Mouse (Mus musculus): Measurements from ENCODE around the gene Gm49320. TPM values are rescaled to one million over a fixed set of nuclear protein-coding genes. Genes with fewer than 3 reads are reported as not detected.

The Gm49320 gene
- polyA plus RNA-seq, 1 experiment from 2014 or later, result 0.64 TPM

GRCm38 (mm10) chr8:4239193-4239890 lies 677 bp downstream of the Gm49320 start:
- ATAC-seq, result peak; percentile 45
- Histone ChIP-seq H3K9me3 (ENCODE audit: control insufficient read depth, low read length) (no peaks in the 10 kb centered on the region), H3K27ac (ENCODE audit: low read length) (peak overlapping the region; percentile 93), H3K9ac (ENCODE audit: low read depth, low read length) (peak overlapping the region; percentile 84), H3K36me3 (ENCODE audit: control insufficient read depth, insufficient read depth, low read length) (peaks cover 11% of the 10 kb centered on the region), H3K4me3 (ENCODE audit: low read length) (peak overlapping the region; percentile 86), H3K4me2 (ENCODE audit: low read depth, low read length) (peak overlapping the region; percentile 84), H3K27me3 (replicated peaks; ENCODE audit: control insufficient read depth, insufficient read depth, low read length) (no peaks in the 10 kb centered on the region), H3K4me1 (ENCODE audit: control insufficient read depth, insufficient read depth, low read length) (peaks cover 29% of the 10 kb centered on the region)
- WGBS, result 10% methylated on average over 19 of the region's 19 CpGs

- Histone ChIP-seq H3K4me3 (ENCODE audit: low read length) (no peak overlapping the region), H3K9me3 (ENCODE audit: control insufficient read depth, low read length) (no peaks in the 10 kb centered on the region), H3K27me3 (replicated peaks; ENCODE audit: control insufficient read depth, insufficient read depth, low read length) (no peaks in the 10 kb centered on the region), H3K36me3 (ENCODE audit: control insufficient read depth, insufficient read depth, low read length) (peaks cover 25% of the 10 kb centered on the region), H3K27ac (ENCODE audit: low read length) (no peak overlapping the region), H3K4me2 (ENCODE audit: low read depth, low read length) (no peak overlapping the region), H3K9ac (ENCODE audit: low read depth, low read length) (no peak overlapping the region), H3K4me1 (ENCODE audit: control insufficient read depth, insufficient read depth, low read length) (peaks cover 21% of the 10 kb centered on the region)
- 95% methylated on average over 5 of the region's 5 CpGs for WGBS
- no peak for ATAC-seq
Measured at GRCm38 (mm10) chr8:4245061-4245460, 6.4 kb downstream of the Gm49320 start.

- 84% methylated on average over 13 of the region's 13 CpGs for WGBS
- no peak for ATAC-seq
- Histone ChIP-seq H3K27ac (ENCODE audit: low read length) (no peak overlapping the region), H3K4me2 (ENCODE audit: low read depth, low read length) (no peak overlapping the region), H3K27me3 (replicated peaks; ENCODE audit: control insufficient read depth, insufficient read depth, low read length) (no peaks in the 10 kb centered on the region), H3K4me1 (ENCODE audit: control insufficient read depth, insufficient read depth, low read length) (peaks cover 16% of the 10 kb centered on the region; the same call in 1 of the 2 replicates), H3K4me3 (ENCODE audit: low read length) (no peak overlapping the region), H3K36me3 (ENCODE audit: control insufficient read depth, insufficient read depth, low read length) (peaks cover 25% of the 10 kb centered on the region), H3K9ac (ENCODE audit: low read depth, low read length) (no peak overlapping the region), H3K9me3 (ENCODE audit: control insufficient read depth, low read length) (no peaks in the 10 kb centered on the region)
Measured at GRCm38 (mm10) chr8:4245737-4246136, 7.1 kb downstream of the Gm49320 start.

- H3K36me3 ChIP-seq (ENCODE audit: control insufficient read depth, insufficient read depth, low read length), result peaks cover 25% of the 10 kb centered on the region
- H3K4me3 ChIP-seq (ENCODE audit: low read length), result no peak overlapping the region
- no peak overlapping the region for H3K9ac ChIP-seq (ENCODE audit: low read depth, low read length)
- no peaks in the 10 kb centered on the region for H3K9me3 ChIP-seq (ENCODE audit: control insufficient read depth, low read length)
- no peak for ATAC-seq
- H3K27ac ChIP-seq (ENCODE audit: low read length), result no peak overlapping the region
- H3K27me3 ChIP-seq (replicated peaks; ENCODE audit: control insufficient read depth, insufficient read depth, low read length), result no peaks in the 10 kb centered on the region
- WGBS, result 75% methylated on average over 8 of the region's 8 CpGs
- peaks cover 8% of the 10 kb centered on the region for H3K4me1 ChIP-seq (ENCODE audit: control insufficient read depth, insufficient read depth, low read length)
- no peak overlapping the region for H3K4me2 ChIP-seq (ENCODE audit: low read depth, low read length)
Measured at GRCm38 (mm10) chr8:4247241-4247640, 8.6 kb downstream of the Gm49320 start.

- Histone ChIP-seq H3K9me3 (ENCODE audit: control insufficient read depth, low read length) (no peaks in the 10 kb centered on the region), H3K36me3 (ENCODE audit: control insufficient read depth, insufficient read depth, low read length) (peaks cover 24% of the 10 kb centered on the region), H3K4me3 (ENCODE audit: low read length) (no peak within 1 kb of the TSS), H3K9ac (ENCODE audit: low read depth, low read length) (peak within 1 kb of the TSS; percentile 25; the same call in 1 of the 2 replicates), H3K4me1 (ENCODE audit: control insufficient read depth, insufficient read depth, low read length) (peaks cover 12% of the 10 kb centered on the region), H3K4me2 (ENCODE audit: low read depth, low read length) (no peak within 1 kb of the TSS), H3K27me3 (replicated peaks; ENCODE audit: control insufficient read depth, insufficient read depth, low read length) (no peaks in the 10 kb centered on the region), H3K27ac (ENCODE audit: low read length) (no peak within 1 kb of the TSS; the same call in 1 of the 2 replicates)
- no peak for ATAC-seq
- WGBS, result 75% methylated on average over 15 of the region's 15 CpGs
Measured at GRCm38 (mm10) chr8:4247951-4248540, 9.4 kb downstream of the Gm49320 start, which contains the start of gene Tgfbr3l. Gene Tgfbr3l, plus strand, starts transcription at chr8:4248214.

GRCm38 (mm10) chr8:4249213-4249612 lies 10.5 kb downstream of the Gm49320 start:
- WGBS, result 23% methylated on average over 29 of the region's 29 CpGs
- H3K9me3 ChIP-seq (ENCODE audit: control insufficient read depth, low read length), result no peaks in the 10 kb centered on the region
- no peak for ATAC-seq
- no peak overlapping the region for H3K4me3 ChIP-seq (ENCODE audit: low read length)
- peaks cover 19% of the 10 kb centered on the region for H3K4me1 ChIP-seq (ENCODE audit: control insufficient read depth, insufficient read depth, low read length)
- H3K27ac ChIP-seq (ENCODE audit: low read length), result no peak overlapping the region
- H3K4me2 ChIP-seq (ENCODE audit: low read depth, low read length), result no peak overlapping the region
- H3K36me3 ChIP-seq (ENCODE audit: control insufficient read depth, insufficient read depth, low read length), result peaks cover 16% of the 10 kb centered on the region
- peak overlapping the region; percentile 25; the same call in 1 of the 2 replicates for H3K9ac ChIP-seq (ENCODE audit: low read depth, low read length)
- H3K27me3 ChIP-seq (replicated peaks; ENCODE audit: control insufficient read depth, insufficient read depth, low read length), result no peaks in the 10 kb centered on the region

GRCm38 (mm10) chr8:4250306-4250970 lies 11.8 kb downstream of the Gm49320 start:
- Histone ChIP-seq H3K27me3 (replicated peaks; ENCODE audit: control insufficient read depth, insufficient read depth, low read length) (no peaks in the 10 kb centered on the region), H3K4me3 (ENCODE audit: low read length) (no peak overlapping the region), H3K4me1 (ENCODE audit: control insufficient read depth, insufficient read depth, low read length) (peaks cover 20% of the 10 kb centered on the region), H3K9me3 (ENCODE audit: control insufficient read depth, low read length) (no peaks in the 10 kb centered on the region), H3K4me2 (ENCODE audit: low read depth, low read length) (no peak overlapping the region), H3K27ac (ENCODE audit: low read length) (no peak overlapping the region), H3K9ac (ENCODE audit: low read depth, low read length) (no peak overlapping the region), H3K36me3 (ENCODE audit: control insufficient read depth, insufficient read depth, low read length) (peaks cover 10% of the 10 kb centered on the region)
- WGBS, result 39% methylated on average over 26 of the region's 26 CpGs
- peak; percentile 26 for ATAC-seq

GRCm38 (mm10) chr8:4252116-4252760 lies 13.6 kb downstream of the Gm49320 start:
- peak; percentile 0; the same call in 1 of the 2 replicates for ATAC-seq
- WGBS, result 43% methylated on average over 8 of the region's 8 CpGs
- Histone ChIP-seq H3K9me3 (ENCODE audit: control insufficient read depth, low read length) (no peaks in the 10 kb centered on the region), H3K4me2 (ENCODE audit: low read depth, low read length) (peak overlapping the region; percentile 75), H3K36me3 (ENCODE audit: control insufficient read depth, insufficient read depth, low read length) (peaks cover 14% of the 10 kb centered on the region; the same call in 1 of the 2 replicates), H3K4me3 (ENCODE audit: low read length) (peak overlapping the region; percentile 98), H3K27me3 (replicated peaks; ENCODE audit: control insufficient read depth, insufficient read depth, low read length) (no peaks in the 10 kb centered on the region), H3K27ac (ENCODE audit: low read length) (no peak overlapping the region; the same call in 1 of the 2 replicates), H3K4me1 (ENCODE audit: control insufficient read depth, insufficient read depth, low read length) (peaks cover 20% of the 10 kb centered on the region), H3K9ac (ENCODE audit: low read depth, low read length) (peak overlapping the region; percentile 93)

Measured in intestine, embryonic 16.5 days (tissue).